Mouse (Mus musculus) cerebellum, adult 8-10 months (tissue): ENCODE measurements around the gene Mstn.

Experiments
- DNase-seq: peaks from one replicate; pipeline ENCODE4 v3.0.0; 2022

Gene Mstn

DNA sequence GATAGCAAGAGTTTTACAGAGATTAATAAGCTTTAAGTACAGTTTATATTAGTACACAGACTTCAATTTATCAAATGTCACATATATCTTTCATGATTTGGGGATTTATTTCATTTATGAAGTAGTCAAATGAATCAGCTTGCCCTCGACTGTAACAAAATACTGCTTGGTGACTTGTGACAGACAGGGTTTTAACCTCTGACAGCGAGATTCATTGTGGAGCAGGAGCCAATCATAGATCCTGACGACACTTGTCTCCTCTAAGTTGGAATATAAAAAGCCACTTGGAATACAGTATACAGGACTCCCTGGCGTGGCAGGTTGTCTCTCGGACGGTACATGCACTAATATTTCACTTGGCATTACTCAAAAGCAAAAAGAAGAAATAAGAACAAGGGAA lies at the start of gene Mstn:
Mstn (plus strand) TSS at position 301 of the 400 bp plus-strand sequence.
- no peak for DNase-seq

DNA sequence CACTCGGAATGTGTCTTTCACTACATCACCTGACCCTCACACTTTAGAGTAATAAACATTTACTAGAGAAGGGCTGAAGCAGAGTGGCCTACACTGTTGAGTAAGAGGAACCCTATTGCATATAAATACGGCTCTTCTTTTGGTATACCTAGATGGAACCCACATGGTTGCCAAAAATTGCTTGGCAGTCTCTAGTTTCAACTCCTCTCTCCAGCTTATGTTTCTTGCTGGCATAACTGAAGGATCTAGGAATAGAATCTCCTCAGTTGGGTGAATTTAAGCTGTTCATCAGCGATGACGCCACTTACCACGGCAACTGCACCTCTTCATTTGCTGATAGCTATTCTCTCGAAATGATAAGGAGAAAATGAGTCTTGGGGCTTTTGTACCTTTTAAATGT lies 46.7 kb upstream of the Mstn start:
- no peak for DNase-seq

DNA sequence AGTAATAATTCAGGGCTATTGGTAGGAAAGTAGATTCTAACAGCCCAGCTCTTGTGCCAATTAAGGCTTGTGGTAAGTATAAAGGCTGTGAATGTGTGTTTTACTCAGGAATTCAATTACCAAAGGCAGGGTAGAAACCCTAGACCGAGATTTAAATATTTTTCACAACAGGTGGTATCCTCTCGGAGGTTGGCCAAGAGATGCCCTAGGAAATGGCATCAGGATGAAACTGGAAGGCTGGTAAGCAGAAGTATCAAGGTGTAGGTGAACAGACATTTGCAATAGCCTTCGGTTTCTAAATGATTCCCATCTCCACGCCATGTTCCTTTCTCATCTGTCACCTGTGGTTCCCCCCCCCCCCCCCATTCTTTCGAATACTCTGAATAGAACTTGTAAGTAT lies 45.8 kb upstream of the Mstn start:
- DNase-seq = no peak

DNA sequence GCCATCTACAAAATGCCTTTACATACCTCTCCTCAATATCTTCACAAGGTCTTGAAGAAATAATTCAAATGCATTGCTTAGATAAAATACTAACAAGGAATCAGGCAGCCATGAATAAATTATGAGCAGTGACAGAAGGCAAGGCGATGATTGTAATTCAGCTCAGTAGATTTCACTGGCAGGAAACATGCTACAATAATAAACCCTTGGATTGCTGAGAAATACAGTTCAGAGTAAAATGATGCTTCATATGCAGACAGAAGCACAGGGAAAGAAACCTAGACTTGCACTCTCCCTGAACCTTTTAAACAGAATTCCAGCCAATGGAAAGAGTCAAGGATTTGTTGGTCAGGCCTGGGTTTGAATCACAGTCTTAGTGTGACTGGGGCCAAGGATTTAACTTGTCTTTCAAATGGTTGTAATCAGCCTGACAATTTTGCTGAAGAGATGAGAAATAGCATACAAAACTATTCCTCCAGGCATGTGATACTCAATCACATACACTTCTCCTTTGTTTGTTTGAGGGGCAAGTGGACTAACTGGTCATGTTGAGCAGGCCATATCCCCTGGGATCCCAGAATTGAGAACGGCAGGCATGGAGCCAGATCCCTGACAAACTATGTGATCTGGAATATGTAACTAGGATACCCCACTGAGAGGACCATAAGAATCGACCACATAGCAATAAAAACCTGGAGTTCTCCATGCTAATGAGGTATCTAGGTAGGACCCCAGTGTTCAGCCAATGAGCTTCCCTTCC lies 42.5 kb upstream of the Mstn start:
- DNase-seq = no peak

DNA sequence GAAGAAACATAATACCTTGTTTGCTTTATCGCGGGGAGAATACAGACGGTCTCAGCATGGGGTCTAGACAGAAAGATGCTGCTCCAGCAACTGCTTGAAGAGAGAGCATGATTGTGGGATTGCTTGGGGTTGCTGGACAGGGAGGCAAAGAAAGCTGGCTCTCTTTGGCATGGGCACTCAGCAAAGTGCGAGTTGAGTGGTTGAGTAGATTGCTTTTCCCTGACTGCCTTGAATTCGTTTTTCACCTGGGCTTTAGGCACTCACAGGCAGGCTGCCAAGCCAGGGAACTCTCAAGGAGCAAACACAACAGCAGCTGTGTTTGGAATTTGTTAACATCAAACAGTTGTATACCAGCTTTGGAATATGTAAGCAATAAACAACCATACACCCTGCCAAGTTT lies 41.4 kb upstream of the Mstn start, which contains the start of gene 1700019D03Rik:
1700019D03Rik (minus strand) TSS at position 101 of the 400 bp plus-strand sequence.
- no peak for DNase-seq

DNA sequence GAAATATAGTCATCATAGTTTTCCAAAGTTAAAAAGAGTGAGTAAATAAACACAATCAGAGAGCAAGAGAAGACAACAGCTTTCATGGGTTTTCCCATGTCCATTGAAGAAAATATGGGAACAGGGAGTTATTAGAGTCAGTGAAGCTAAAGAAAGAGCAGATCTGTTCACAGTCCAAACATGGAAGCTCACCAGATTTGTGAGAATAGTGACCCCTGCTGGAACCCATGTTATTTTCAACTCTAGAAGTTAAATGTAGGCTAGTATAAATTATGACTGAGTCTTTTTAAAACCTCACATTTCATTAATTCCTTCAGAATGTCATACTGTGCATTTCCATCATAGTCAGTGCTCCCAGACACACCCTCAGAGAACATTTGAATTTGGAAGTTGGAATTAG lies 28.9 kb upstream of the Mstn start:
- DNase-seq = peak; percentile 39

DNA sequence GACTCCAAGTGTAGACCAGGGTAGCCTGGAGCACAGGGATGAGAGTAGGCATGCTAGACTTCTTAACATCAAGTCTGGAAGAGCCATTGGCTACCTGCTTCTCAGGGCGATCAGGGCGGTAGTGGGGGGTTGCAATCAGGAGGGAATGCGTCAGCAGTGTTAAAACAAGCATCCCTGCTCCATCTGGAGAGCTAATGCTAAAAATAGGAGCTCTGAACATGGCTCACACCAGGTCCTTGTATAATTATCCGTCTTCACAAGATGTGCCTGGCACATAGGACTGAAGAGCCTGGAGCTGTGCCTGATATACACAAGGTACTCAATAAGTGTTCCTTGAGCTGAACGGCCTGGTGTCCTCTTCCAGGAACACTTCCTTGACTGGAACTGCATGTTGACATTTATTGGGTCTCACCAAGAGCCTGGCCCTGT lies 24.0 kb upstream of the Mstn start:
- DNase-seq = peak; percentile 51

DNA sequence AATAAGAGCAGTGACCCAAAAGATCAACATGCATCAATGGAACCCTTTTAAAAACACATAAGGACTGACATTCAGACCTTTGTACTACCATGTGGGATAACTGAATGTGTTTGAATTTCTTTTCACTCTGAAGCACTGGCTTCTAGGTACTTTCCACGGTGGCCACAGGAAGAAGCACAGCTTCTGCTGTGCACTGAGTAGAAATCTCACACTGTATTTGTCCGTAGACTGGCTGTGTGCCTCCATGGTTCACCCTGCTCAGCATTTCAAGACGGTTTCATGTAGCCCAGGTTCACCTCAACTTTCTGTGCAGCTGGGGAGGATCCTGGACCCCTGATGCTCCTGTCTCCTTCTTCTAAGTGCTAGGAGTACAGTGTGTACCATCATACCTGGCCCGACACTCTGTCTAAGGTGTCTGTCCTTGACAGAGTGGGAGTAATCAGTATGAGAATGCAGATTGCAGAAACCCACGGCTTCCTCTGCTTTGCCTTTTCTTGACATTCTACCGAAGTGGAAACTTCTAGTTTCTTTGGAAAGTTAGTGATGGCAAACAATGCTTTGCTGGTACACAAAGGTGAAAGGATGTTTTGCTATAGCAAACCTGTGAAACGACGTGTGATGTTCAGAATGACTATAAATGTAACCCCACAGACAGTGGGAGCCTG lies 11.5 kb upstream of the Mstn start:
- no peak for DNase-seq

DNA sequence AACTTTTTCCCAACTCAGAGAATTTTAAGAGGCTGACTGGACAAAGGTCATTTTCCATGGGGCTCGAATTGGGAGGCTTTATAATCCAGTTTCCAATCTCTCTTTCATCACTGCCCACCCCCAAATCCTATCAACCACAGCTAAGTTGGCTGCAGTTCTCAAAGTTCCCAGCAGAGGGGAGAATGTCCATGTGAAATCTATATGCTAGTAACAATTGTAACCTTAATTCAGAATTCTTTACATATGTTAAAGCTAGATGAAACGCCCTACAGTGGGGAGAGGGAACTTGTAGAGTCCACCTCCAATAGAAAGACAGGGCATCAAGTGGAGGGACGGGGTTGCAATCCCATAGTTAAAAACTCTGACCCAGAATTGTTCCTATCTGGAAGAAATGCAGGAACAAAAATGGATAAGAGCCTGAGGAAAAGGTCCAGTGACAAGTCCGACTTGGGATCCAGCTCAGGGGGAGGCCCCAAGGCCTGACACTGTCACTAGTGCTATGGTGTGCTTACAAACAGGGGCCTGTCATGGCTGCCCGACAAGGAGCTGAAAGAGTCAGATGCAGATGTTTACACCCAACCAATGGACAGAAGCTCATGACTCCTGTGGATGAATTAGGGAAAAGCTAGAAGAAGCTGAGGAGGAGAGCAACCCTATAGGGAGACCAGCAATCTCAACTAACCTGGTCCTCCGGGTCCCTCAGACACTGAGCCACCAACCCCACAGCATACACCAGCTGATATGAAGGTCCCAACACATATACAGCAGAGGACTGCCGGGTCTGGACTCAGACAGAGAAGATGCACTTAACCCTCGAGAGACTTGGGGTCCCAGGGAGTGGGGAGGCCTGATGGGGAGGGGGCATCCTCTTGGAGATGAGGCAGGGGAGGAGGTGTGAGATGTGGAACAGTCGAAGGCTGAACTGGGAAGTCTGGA lies 8.1 kb upstream of the Mstn start:
- peak; percentile 61 for DNase-seq

DNA sequence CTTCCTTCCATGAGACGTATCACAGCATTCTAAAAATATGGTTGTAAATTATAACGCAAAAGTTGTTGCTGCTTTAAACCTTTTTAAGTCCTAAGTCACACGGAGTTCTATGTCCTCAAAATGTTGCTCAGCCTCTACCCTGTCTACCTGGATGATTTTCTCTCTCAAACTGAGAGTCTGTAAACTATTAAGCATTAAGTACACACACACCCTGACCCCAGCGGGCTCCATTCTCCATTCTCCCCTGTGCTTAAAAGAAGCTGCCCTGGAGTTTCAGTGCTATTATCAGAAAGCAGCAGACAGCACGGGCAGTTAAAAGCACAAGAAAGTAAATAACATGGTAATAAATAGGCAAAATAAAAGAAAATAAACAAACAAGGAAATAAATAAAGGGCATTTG lies 2.3 kb upstream of the Mstn start:
- DNase-seq = no peak

DNA sequence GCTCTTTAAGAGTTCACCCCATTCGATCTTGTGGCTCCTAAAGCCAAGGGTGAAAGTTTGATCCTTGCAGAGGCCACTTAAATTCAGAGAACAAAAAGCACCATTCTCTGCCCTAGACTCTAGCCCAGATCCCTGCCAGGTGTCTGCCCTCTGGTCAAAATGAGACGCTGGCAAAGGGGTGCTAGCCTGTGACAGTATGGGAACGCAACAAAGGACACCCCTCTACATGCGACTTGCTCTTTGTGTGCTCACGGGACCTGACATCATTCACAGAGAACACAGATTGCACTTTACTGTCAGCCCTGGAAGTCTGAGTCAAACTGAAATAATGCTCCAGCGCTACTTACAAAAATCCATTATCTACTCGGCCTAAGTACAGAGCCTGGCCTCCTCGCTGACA lies 941 bp upstream of the Mstn start:
- DNase-seq = no peak

DNA sequence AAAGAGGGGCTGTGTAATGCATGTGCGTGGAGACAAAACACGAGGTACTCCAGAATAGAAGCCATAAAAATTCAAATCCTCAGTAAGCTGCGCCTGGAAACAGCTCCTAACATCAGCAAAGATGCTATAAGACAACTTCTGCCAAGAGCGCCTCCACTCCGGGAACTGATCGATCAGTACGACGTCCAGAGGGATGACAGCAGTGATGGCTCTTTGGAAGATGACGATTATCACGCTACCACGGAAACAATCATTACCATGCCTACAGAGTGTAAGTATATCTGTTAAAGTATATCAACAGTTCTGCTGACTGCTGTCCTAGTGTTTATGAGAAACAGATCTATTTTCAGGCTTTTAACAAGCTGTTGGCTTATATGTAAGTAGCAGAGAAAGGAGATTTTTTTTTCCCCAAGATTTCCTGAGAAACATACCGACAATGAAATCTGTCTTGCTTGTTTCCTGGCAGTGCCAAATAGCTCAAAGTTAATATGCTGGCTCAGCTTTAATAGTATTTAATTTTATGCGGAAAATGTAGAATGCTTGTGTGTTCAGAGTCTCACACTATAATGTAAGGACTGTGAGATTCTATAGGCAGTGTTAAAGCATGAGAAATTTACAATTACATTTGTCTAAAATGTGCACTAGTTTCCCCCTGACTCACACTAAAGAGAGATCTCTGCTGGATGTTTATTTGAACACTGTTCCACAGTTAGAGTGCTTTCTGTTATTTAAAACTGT lies 600 bp downstream of the Mstn start:
- no peak for DNase-seq

DNA sequence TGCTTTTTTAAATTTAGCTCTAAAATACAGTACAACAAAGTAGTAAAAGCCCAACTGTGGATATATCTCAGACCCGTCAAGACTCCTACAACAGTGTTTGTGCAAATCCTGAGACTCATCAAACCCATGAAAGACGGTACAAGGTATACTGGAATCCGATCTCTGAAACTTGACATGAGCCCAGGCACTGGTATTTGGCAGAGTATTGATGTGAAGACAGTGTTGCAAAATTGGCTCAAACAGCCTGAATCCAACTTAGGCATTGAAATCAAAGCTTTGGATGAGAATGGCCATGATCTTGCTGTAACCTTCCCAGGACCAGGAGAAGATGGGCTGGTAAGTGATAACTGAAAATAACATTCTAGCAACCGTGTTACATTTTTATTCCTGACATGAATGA lies 2.5 kb downstream of the Mstn start:
- DNase-seq = no peak

DNA sequence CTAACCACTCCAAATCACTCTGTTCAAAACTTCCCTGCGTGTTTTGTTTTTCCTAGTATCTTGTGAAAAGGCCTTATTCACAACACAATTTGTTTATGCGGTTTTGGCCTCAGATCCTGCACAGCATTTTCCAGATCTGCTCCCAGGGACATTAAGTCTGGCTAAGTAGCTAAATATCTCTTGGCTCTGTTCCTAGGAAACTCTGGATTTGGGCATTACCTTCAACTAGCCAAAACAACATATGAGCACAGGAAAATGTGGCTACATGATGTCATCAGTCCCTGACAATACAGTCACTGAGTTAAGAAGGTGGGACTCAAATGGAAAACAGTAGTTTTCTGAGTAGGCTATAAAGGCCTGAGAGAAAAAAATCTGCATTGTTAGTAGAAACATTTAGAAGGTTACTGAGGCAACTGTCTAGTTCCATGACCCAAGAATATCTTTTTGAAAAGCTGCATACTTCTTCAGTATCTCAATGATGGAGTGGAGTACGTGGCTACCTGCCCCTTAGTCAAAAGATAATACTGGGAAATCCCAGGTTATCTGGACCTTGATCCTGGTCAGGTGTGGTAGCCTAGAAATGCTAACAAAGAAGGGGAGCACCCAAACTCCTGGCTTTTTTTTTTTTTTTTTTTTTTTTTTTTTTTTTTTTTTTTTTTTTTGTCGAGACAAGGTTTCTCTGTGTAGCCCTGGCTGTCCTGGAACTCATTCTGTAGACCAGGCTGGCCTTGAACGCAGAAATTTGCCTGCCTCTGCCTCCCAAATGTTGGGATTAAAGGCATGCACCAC lies 8.5 kb downstream of the Mstn start:
- no peak for DNase-seq

DNA sequence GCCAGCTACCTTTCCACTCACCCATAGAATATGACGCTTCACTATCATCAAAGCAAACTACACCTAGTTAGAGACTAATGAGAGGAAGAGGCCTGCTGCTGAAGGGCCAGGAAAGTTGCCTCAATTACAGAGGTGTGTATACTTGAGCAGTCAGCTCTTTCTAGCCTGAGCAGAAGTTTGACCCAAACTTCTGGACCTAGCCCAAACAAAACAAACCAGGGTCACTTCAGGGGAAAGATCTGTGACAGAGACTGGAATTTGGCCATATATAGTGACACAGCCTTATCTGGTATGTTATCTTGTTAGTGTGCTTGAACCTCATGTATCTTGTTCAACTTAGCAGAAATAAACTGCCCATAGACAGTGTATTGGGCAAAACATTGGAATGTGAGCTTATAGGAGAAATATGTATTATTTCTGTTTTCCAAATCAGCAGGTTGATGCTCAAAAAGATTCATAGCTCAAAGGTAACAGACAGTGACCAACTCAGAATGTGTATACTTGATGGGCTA lies 9.3 kb downstream of the Mstn start:
- DNase-seq = no peak

DNA sequence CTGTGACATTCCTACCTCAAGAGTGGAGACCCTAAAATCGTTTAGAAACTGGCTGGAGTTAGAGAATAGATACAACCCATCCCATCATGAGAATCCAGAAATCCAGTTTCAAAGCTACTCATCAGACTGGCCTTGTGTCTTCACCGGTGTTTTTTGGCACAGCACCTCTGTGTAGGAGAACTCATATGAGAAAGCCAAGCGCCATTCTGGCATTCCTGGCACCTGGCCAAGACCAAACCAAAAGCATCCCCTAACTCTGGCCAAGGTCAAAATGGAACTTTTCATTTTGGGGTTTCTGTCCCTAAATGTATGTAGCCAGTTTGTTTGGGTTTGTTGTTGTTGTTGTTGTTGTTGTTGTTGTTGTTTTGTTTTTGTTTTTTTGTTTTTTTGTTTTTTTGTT lies 15.2 kb downstream of the Mstn start:
- DNase-seq = no peak

DNA sequence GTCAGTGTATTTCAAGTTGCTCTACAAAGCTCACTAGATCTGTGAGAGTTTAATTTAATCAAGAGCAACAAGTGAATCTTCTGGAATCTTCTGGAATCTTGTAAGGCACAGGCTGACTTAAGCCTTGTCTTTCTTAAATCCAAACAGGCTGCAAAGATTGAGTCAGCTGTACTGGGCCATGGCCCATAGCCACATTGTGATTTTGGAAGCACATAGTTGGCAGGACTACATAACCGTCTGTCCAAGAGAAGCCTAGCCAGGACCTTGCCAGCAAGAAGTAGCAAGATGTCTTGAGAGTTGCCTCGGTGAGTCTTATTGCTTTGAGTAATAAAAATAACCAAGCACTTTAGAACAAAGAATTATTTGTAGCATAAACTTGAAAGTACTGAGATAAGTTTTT lies 18.4 kb downstream of the Mstn start:
- peak; percentile 19 for DNase-seq

DNA sequence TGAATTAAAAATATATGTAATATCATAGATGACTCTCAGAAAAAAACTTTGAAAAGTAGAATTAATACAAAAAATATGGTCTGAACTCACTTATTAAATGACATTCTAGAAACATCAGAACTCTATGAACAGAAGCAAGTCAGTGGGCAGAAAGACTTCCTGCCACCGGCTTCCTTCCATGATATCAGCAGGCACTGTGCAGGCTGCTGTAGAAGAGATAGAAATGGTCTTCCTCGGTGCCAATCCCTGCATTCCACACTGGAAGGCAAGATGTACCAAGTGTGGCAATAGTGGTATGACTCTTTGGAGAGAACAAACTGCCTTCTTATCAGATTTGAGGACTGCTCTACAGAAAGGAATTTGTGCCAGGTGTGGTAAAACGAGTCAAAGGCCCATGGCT lies 19.2 kb downstream of the Mstn start:
- DNase-seq = no peak

DNA sequence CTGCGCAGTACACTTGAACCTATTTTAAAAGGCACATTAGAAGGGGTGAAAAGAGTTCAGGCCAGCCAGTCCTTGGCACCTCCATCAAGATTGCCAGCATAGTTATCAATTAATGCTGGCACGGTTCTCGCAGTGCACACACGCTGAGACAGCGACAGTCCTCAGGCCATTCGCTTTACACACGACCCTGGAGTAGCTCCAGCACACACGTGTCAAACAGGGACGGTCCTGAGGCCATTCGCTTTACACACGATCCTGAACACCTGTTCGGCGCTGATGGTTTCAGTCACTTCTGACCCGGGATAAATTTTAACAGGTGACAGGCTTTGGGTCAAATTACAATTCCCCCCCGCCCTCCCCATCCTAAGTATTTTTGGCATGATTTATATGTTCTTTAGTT lies 23.8 kb downstream of the Mstn start:
- DNase-seq = no peak

DNA sequence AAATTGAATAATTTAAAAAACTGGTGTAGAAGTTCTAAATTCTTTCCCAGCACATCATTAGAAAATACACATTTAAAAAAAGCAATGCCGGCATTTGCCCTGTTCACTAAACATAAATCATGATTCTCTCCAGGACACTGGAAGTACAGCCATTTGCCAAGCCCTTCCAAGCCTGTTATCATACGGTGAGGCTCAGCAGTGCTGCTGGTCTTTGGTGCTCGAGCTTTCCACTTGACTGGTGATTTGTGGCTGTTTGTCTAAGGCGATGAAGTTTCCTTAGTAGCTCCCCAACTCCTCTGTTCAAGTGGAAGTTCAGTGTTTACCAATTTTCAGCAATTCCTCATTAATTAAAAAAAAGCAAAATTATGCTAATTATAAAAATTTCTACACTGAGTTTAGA lies 24.6 kb downstream of the Mstn start:
- DNase-seq = no peak

DNA sequence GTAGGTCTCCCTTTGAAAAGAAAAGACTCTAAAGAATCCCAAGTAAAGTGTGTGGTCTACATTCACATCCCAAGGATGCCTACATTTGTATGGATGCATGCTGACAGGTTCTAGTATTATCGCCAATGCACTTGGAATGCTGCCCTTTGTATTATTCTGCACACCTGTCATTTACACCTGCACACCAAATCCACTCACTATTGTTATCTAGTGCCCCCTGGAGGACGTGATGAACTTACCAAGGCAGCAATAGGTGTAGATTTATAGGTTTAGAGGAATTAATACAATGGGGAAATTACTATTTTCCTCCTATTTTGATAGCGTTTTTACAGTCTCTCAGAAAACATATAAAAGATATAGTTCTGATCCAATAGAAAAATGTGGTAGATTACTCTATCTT lies 31.7 kb downstream of the Mstn start:
- peak; percentile 49 for DNase-seq

DNA sequence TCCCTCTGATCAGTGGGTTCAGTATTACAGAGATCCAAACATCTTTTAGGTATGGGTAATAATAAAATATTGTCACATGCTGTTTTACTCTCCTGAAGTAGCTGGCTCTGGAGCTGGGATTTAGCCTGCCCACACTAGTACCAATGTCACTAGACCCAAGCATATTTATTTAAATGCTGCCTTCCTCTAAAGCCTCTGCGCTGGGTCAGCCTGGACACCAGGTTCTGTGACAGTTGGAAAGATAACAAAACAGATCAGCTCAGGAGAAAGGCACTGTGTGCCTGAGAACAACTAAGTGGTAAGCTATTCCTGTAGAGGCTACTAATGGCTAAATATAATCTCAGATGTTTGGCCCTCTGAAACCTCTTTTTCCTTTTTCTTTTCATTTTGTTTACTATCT lies 49.1 kb downstream of the Mstn start:
- DNase-seq = no peak
